8 mouse cellular contexts compared by ENCODE assay signal in the genomic region with DNA sequence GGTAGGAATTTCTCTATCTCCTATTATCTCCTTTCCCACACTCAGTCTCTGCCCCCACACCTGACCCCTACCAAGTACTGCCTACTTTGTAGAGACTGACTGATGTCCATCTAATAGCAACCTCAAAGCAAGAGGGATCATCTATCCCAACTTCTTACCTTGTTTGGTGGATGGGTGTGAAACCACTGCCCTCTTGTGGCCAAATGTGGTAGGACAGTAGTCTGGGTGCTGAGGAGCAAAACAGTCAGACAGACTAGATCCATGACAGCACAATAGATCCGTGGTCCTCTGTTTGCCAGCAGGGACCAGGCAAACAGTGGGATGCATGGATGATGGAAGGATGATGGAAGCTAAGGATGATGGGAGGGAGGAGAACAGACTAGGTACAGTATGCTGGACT. TPM values are rescaled to one million over a fixed set of nuclear protein-coding genes. Genes with fewer than 3 reads are reported as not detected.
DNase-seq lines count a peak whose midpoint lies in the region; ATAC-seq and TF ChIP-seq lines count a peak whose summit lies in the region.

No protein-coding gene starts in this region.

- DNase-seq in left cerebral cortex, adult 2 months (ENCODE audit: extremely low spot score in 1 of 2, low spot score in 2 of 2): peak in 1 of 2 experiments; percentile 67
- no peak for DNase-seq in left cerebral cortex, adult 11 months (ENCODE audit: low spot score)
- DNase-seq in adrenal gland, adult 18-20 months (ENCODE audit: low spot score in 2 of 2): peak; percentile 52 to 69
- peak; percentile 65 for DNase-seq in embryo, embryonic 11.5 days (ENCODE audit: low read depth, low spot score)
- peak; percentile 92 for DNase-seq in hindbrain, embryonic 14.5 days (ENCODE audit: low spot score)
- DNase-seq in lung, adult 2 months: peak; percentile 56
- DNase-seq in thymus, postnatal 36 days: peak; percentile 67 to 70

- H3K9ac ChIP-seq in hindbrain, embryonic 14.5 days: no peak overlapping the region

- no peak overlapping the region for H3K27ac ChIP-seq in left cerebral cortex, adult 2 months
- no peak overlapping the region for H3K27ac ChIP-seq in hindbrain, embryonic 14.5 days

- H3K36me3 ChIP-seq in hindbrain, embryonic 14.5 days (replicated peaks; ENCODE audit: control insufficient read depth, insufficient read depth): no peaks in the 10 kb centered on the region

- no peak for TF ChIP-seq POLR2A in lung, adult 2 months (IDR thresholded peaks at IDR 0.05; ENCODE audit: borderline replicate concordance, extremely low read depth, low read depth, low read length)

- intact Hi-C loops in left cerebral cortex, adult 2 months (cut with DNase I): loop anchor here (1.0 kb wide), 1 partner anchor 26 kb away; no protein-coding TSS in a partner anchor

- 0 out of 2 replicates have a peak, but pooled peaks have one; percentile 52 for ATAC-seq in hindbrain, embryonic 14.5 days (ENCODE audit: low FRiP score)
- ATAC-seq in neutrophil, adult 5-6 weeks (ENCODE audit: extremely low read depth, insufficient number of reproducible peaks, low FRiP score, poor library complexity, severe bottlenecking): peak; percentile 58

- no peaks in the 10 kb centered on the region for H3K4me1 ChIP-seq in hindbrain, embryonic 14.5 days (replicated peaks; ENCODE audit: control insufficient read depth, insufficient read depth, low read length)
- peaks cover 6% of the 10 kb centered on the region; the same call in 1 of the 2 replicates for H3K4me1 ChIP-seq in lung, adult 2 months (ENCODE audit: control insufficient read depth, insufficient read depth, low read length)

- 3% methylated on average over 1 of the region's 1 CpGs for WGBS in hindbrain, embryonic 14.5 days
- 0% methylated on average over 1 of the region's 1 CpGs for WGBS in lung, adult 2 months

- H3K27me3 ChIP-seq in hindbrain, embryonic 14.5 days (ENCODE audit: control insufficient read depth, insufficient read depth, low read length): no peaks in the 10 kb centered on the region

- TF ChIP-seq CTCF in left cerebral cortex, adult 2 months (IDR thresholded peaks at IDR 0.05): peak; percentile 85
- peak; percentile 79 for TF ChIP-seq CTCF in lung, adult 2 months (IDR thresholded peaks at IDR 0.05; ENCODE audit: insufficient read depth, low read length)

- H3K4me2 ChIP-seq in hindbrain, embryonic 14.5 days (replicated peaks): no peak overlapping the region

- no peaks in the 10 kb centered on the region for H3K9me3 ChIP-seq in hindbrain, embryonic 14.5 days (ENCODE audit: control insufficient read depth, low read length)

- H3K4me3 ChIP-seq in left cerebral cortex, adult 2 months: no peak overlapping the region
- no peak overlapping the region for H3K4me3 ChIP-seq in hindbrain, embryonic 14.5 days (replicated peaks; ENCODE audit: low read length)
- H3K4me3 ChIP-seq in lung, adult 2 months (replicated peaks; ENCODE audit: extremely low read depth, low read depth, low read length): no peak overlapping the region

RNA-seq across cellular contexts. Expression of gene Ptpn7, which starts 4.0 kb away (rescaled TPM):
- under 1 TPM; 0.09 to 0.37 TPM for total RNA-seq in left cerebral cortex, adult 2 months (2021)
- total RNA-seq in adrenal gland, adult 18-20 months (2021): 1 to 10 TPM in 1 of 2 experiments, under 1 TPM in 1; 0.96 to 1.2 TPM
- polyA plus RNA-seq in hindbrain, embryonic 14.5 days (2014; fragmentation: Nextera tagmentation; extraction: Ambion mirVana): 0.11 and 0.22 TPM in 2 replicates
- 6.9 and 7.3 TPM in 2 replicates for polyA plus RNA-seq in lung, adult 2 months (2012; rRNA removed)
- total RNA-seq in neutrophil, adult 5-6 weeks (2017): 20.7 and 23.2 TPM in 2 replicates

RNA-seq across cellular contexts. Expression of gene Arl8a, which starts 10.1 kb away (rescaled TPM):
- 100 to 1,000 TPM; 262 to 263 TPM for total RNA-seq in left cerebral cortex, adult 2 months (2021)
- 10 to 100 TPM; 54.1 to 54.7 TPM for total RNA-seq in adrenal gland, adult 18-20 months (2021)
- polyA plus RNA-seq in hindbrain, embryonic 14.5 days (2014; fragmentation: Nextera tagmentation; extraction: Ambion mirVana): 354 and 383 TPM in 2 replicates
- polyA plus RNA-seq in lung, adult 2 months (2012; rRNA removed): 66.5 and 84.7 TPM in 2 replicates
- total RNA-seq in neutrophil, adult 5-6 weeks (2017): 94.3 and 106 TPM in 2 replicates

RNA-seq across cellular contexts. Expression of gene Gpr37l1, which starts 31.0 kb away (rescaled TPM):
- total RNA-seq in left cerebral cortex, adult 2 months (2021): 100 to 1,000 TPM; 168 to 183 TPM
- total RNA-seq in adrenal gland, adult 18-20 months (2021): 1 to 10 TPM in 1 of 2 experiments, under 1 TPM in 1; 0.86 to 1.6 TPM
- polyA plus RNA-seq in hindbrain, embryonic 14.5 days (2014; fragmentation: Nextera tagmentation; extraction: Ambion mirVana): 0.68 and 1.5 TPM in 2 replicates
- polyA plus RNA-seq in lung, adult 2 months (2012; rRNA removed): 0.95 and 2.0 TPM in 2 replicates
- 0.12 TPM in 1 of 2 replicates, not detected in the other for total RNA-seq in neutrophil, adult 5-6 weeks (2017)

RNA-seq across cellular contexts. Expression of gene Lgr6, which starts 31.4 kb away (rescaled TPM):
- total RNA-seq in left cerebral cortex, adult 2 months (2021): 1 to 10 TPM; 1.6 to 1.9 TPM
- total RNA-seq in adrenal gland, adult 18-20 months (2021): 1 to 10 TPM; 2.1 to 5.2 TPM
- 1.2 and 1.4 TPM in 2 replicates for polyA plus RNA-seq in hindbrain, embryonic 14.5 days (2014; fragmentation: Nextera tagmentation; extraction: Ambion mirVana)
- 4.1 and 4.7 TPM in 2 replicates for polyA plus RNA-seq in lung, adult 2 months (2012; rRNA removed)
- total RNA-seq in neutrophil, adult 5-6 weeks (2017): not detected in 2 replicates

Comparison
In these comparisons a context has a peak if more than half of its experiments do, and no peak if none do; other contexts are left out.
1. RNA of gene Gpr37l1, which starts 31.0 kb away (total RNA-seq): 168 to 183 TPM in left cerebral cortex, adult 2 months; 0.86 to 1.6 TPM in adrenal gland, adult 18-20 months and 0.12 TPM in neutrophil, adult 5-6 weeks; every median in the first group is over 10 times any median in the second.